Mouse (Mus musculus): ENCODE measurements around the gene Narf. TPM values are rescaled to one million over a fixed set of nuclear protein-coding genes. Genes with fewer than 3 reads are reported as not detected.

Gene Narf
- total and polyA plus RNA-seq, 2 experiments from 2014 or later: 34.3 to 137 TPM

GRCm38 (mm10) chr11:121221321-121222010, 15.6 kb upstream of the Narf start:
- DNase-seq (ENCODE audit: low spot score) (no peak), ATAC-seq (no peak)
- Histone ChIP-seq H3K4me3 (ENCODE audit: low read length) (no peak overlapping the region), H3K27ac (no peak overlapping the region), H3K27me3 (ENCODE audit: insufficient read depth, low read length) (no peaks in the 10 kb centered on the region), H3K4me1 (ENCODE audit: insufficient read depth, low read length) (no peaks in the 10 kb centered on the region), H3K9ac (replicated peaks; ENCODE audit: low read length) (no peak overlapping the region), H3K9me3 (ENCODE audit: low read length) (no peaks in the 10 kb centered on the region), H3K36me3 (ENCODE audit: insufficient read depth, low read length) (peaks cover 33% of the 10 kb centered on the region), H3K4me2 (ENCODE audit: low read depth, low read length) (no peak overlapping the region)
- TF ChIP-seq CTCF (IDR thresholded peaks at IDR 0.05; ENCODE audit: low read depth): no peak
- 90% methylated on average over 6 of the region's 6 CpGs for WGBS

- DNase-seq (ENCODE audit: low spot score) (peak; percentile 16), ATAC-seq (no peak)
- Histone ChIP-seq H3K9me3 (ENCODE audit: low read length) (no peaks in the 10 kb centered on the region), H3K4me1 (ENCODE audit: insufficient read depth, low read length) (peaks cover 8% of the 10 kb centered on the region), H3K36me3 (ENCODE audit: insufficient read depth, low read length) (peaks cover 11% of the 10 kb centered on the region), H3K4me3 (ENCODE audit: low read length) (peak overlapping the region; percentile 59), H3K4me2 (ENCODE audit: low read depth, low read length) (peak overlapping the region; percentile 86), H3K9ac (replicated peaks; ENCODE audit: low read length) (peak overlapping the region; percentile 55), H3K27me3 (ENCODE audit: insufficient read depth, low read length) (no peaks in the 10 kb centered on the region), H3K27ac (peak overlapping the region; percentile 46; the same call in 1 of the 2 replicates)
- no peak for TF ChIP-seq CTCF (IDR thresholded peaks at IDR 0.05; ENCODE audit: low read depth)
- 21% methylated on average over 21 of the region's 21 CpGs for WGBS
Observed at GRCm38 (mm10) chr11:121228129-121229017, 8.7 kb upstream of the Narf start.

- Histone ChIP-seq H3K9ac (replicated peaks; ENCODE audit: low read length) (peak within 1 kb of the TSS; percentile 55), H3K4me3 (ENCODE audit: low read length) (peak within 1 kb of the TSS; percentile 59), H3K36me3 (ENCODE audit: insufficient read depth, low read length) (peaks cover 4% of the 10 kb centered on the region; the same call in 1 of the 2 replicates), H3K4me1 (ENCODE audit: insufficient read depth, low read length) (peaks cover 8% of the 10 kb centered on the region), H3K27me3 (ENCODE audit: insufficient read depth, low read length) (no peaks in the 10 kb centered on the region), H3K27ac (peak within 1 kb of the TSS; percentile 46; the same call in 1 of the 2 replicates), H3K4me2 (ENCODE audit: low read depth, low read length) (peak within 1 kb of the TSS; percentile 86), H3K9me3 (ENCODE audit: low read length) (no peaks in the 10 kb centered on the region)
- under 1% methylated on average over 23 of the region's 23 CpGs for WGBS
- no peak for TF ChIP-seq CTCF (IDR thresholded peaks at IDR 0.05; ENCODE audit: low read depth)
- peak; percentile 82 for DNase-seq (ENCODE audit: low spot score)
- ATAC-seq: peak; percentile 84
Observed at GRCm38 (mm10) chr11:121229018-121229439, 8.0 kb upstream of the Narf start, which contains the start of gene Cybc1. Gene Cybc1, minus strand, starts transcription at chr11:121229322.

GRCm38 (mm10) chr11:121231191-121231590, 5.9 kb upstream of the Narf start:
- no peak for ATAC-seq
- no peak for TF ChIP-seq CTCF (IDR thresholded peaks at IDR 0.05; ENCODE audit: low read depth)
- DNase-seq (ENCODE audit: low spot score): no peak
- Histone ChIP-seq H3K9ac (replicated peaks; ENCODE audit: low read length) (no peak overlapping the region), H3K27ac (no peak overlapping the region), H3K36me3 (ENCODE audit: insufficient read depth, low read length) (0 out of 2 replicates have a peak, but pooled peaks cover 1% of the 10 kb centered on the region), H3K27me3 (ENCODE audit: insufficient read depth, low read length) (no peaks in the 10 kb centered on the region), H3K4me2 (ENCODE audit: low read depth, low read length) (no peak overlapping the region), H3K4me3 (ENCODE audit: low read length) (no peak overlapping the region), H3K9me3 (ENCODE audit: low read length) (no peaks in the 10 kb centered on the region), H3K4me1 (ENCODE audit: insufficient read depth, low read length) (peaks cover 13% of the 10 kb centered on the region)
- 87% methylated on average over 4 of the region's 4 CpGs for WGBS

- H3K4me1 ChIP-seq (ENCODE audit: insufficient read depth, low read length): peaks cover 16% of the 10 kb centered on the region
- H3K36me3 ChIP-seq (ENCODE audit: insufficient read depth, low read length): no peaks in the 10 kb centered on the region
- 56% methylated on average over 4 of the region's 4 CpGs for WGBS
- no peaks in the 10 kb centered on the region for H3K9me3 ChIP-seq (ENCODE audit: low read length)
- DNase-seq (ENCODE audit: low spot score) (no peak), ATAC-seq (no peak)
- no peak for TF ChIP-seq CTCF (IDR thresholded peaks at IDR 0.05; ENCODE audit: low read depth)
- H3K9ac ChIP-seq (replicated peaks; ENCODE audit: low read length): no peak overlapping the region
- H3K27me3 ChIP-seq (ENCODE audit: insufficient read depth, low read length): no peaks in the 10 kb centered on the region
- no peak overlapping the region for H3K4me2 ChIP-seq (ENCODE audit: low read depth, low read length)
- no peak overlapping the region for H3K4me3 ChIP-seq (ENCODE audit: low read length)
- H3K27ac ChIP-seq: no peak overlapping the region
Observed at GRCm38 (mm10) chr11:121231628-121232291, 5.3 kb upstream of the Narf start.

GRCm38 (mm10) chr11:121232706-121233105, 4.3 kb upstream of the Narf start:
- no peaks in the 10 kb centered on the region for H3K27me3 ChIP-seq (ENCODE audit: insufficient read depth, low read length)
- H3K4me3 ChIP-seq (ENCODE audit: low read length): no peak overlapping the region
- TF ChIP-seq CTCF (IDR thresholded peaks at IDR 0.05; ENCODE audit: low read depth): no peak
- no peaks in the 10 kb centered on the region for H3K36me3 ChIP-seq (ENCODE audit: insufficient read depth, low read length)
- DNase-seq (ENCODE audit: low spot score) (no peak), ATAC-seq (no peak)
- 47% methylated on average over 4 of the region's 4 CpGs for WGBS
- H3K4me2 ChIP-seq (ENCODE audit: low read depth, low read length): no peak overlapping the region
- H3K9me3 ChIP-seq (ENCODE audit: low read length): no peaks in the 10 kb centered on the region
- H3K9ac ChIP-seq (replicated peaks; ENCODE audit: low read length): no peak overlapping the region
- H3K27ac ChIP-seq: no peak overlapping the region
- H3K4me1 ChIP-seq (ENCODE audit: insufficient read depth, low read length): peaks cover 15% of the 10 kb centered on the region

All from hindbrain, postnatal 0 days (tissue).